Mouse (Mus musculus) c-Kit-positive CD71-positive TER-119-negative erythroid progenitor cells, embryonic 14.5 days (primary cell): ENCODE measurements at regions not wholly inside any gene's neighbourhood (a gene's known extent, or its start where the extent isn't known, plus 50 kb on each side); places are given as distances from the start of the nearest gene placed in this dataset.

ENCODE experiments used
- DNase-seq: peaks from one replicate; pipeline ENCODE4 v3.0.0-alpha.2; 2013; ENCODE audit warnings: low read depth

DNA sequence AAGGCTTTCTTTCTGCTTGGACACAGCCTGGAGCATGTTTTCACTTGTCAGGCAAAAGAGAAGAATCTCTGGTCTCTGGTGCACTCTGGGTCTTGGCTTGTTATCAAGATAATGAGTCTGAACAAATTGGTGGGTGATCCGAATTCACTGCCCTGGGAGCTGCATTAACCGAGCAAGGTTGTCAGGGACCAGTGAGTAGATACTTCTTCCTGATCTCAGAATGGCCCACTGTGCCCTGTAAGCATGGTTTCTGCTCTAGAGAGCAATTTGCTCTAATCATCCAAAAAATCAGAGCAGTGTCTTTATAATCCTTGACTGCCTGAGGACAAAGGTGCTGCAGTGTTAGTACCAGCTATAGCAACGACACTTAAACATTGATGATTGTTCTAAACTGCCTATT, 97.2 kb upstream of the 1500015O10Rik start:
- DNase-seq = no peak

DNA sequence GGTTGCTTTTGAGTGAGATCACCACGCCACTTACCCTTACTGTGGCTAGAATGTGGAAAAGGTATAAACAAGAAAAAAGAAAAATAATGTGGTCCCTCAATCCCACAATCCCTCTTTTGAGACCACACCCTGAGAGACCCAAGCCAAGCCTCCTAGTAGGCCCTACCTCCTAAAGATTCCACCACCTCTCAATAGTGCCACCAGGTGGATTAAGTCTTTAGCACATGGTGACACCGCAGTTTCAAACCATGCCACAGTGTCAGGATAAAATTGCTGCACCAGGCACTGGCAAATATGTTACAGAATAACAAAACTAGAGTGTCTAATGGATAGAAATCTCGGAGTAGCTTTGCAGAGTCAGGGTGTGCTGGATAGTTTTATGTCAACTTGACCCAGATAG, 94.7 kb upstream of the 1500015O10Rik start:
- DNase-seq = peak; percentile 13

DNA sequence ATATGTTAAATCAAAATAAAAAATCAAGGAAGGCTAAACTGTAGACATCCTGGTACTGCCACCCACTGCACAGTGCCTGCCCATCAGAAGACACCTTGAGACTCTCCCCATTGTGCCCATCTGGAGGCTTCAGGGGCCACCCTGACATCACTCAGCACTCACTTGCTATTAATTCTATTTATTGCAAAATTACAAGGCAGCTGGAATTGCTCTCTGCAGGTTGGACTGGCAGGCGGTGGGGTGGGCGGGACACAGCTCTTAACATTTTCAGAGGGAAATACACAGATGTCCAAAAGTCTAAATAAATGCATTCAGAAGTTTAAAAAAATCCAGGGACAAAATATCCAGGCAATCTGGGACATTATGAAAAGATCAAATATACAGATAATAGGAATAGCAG, 92.4 kb upstream of the 1500015O10Rik start:
- DNase-seq = no peak

DNA sequence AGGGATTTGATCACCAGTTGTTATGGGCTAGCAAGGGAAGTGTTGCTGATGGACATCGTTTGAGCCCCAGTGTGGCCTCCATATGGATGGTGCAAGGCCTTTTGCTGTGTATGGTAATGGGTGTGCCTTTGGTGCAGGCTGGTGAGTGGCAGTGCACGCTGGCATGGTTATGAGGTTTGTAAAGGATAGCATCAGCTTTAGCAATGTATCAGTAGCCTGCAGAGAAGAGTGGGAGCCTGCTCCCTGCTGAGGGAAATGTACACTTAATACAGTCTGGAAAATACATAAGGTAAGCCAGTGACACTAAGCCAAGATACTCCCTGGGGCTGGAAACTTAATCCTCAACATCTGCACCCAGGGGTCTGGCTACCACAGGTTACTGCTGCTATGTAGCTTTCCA, 58.4 kb upstream of the 1500015O10Rik start:
- no peak for DNase-seq
